Mouse (Mus musculus): ENCODE data around the gene Dusp19. TPM values are rescaled to one million over a fixed set of nuclear protein-coding genes. Genes with fewer than 3 reads are reported as not detected.

Dusp19 gene
- polyA plus RNA-seq (2015; fragmentation: Nextera tagmentation; extraction: Ambion mirVana), result 8.9 and 9.2 TPM in 2 replicates

GRCm38 (mm10) chr2:80616854-80617737 lies at the start of gene Dusp19, which contains the start of gene Nup35:
Dusp19 (plus strand) TSS chr2:80617045.
Nup35 (plus strand) TSS chr2:80617236.
- Histone ChIP-seq H3K4me2 (peak within 1 kb of the TSS; percentile 84), H3K9ac (peak within 1 kb of the TSS; percentile 89), H3K9me3 (no peaks in the 10 kb centered on the region), H3K27ac (replicated peaks) (peak within 1 kb of the TSS; percentile 70), H3K36me3 (0 out of 2 replicates have a peak, but pooled peaks cover 3% of the 10 kb centered on the region), H3K4me3 (peak within 1 kb of the TSS; percentile 77), H3K27me3 (replicated peaks) (no peaks in the 10 kb centered on the region), H3K4me1 (peaks cover 14% of the 10 kb centered on the region)
- ATAC-seq (ENCODE audit: extremely low read depth, insufficient number of reproducible peaks, low FRiP score, low TSS enrichment), result peak; percentile 93
- 2% methylated on average over 21 of the region's 21 CpGs for WGBS

- Histone ChIP-seq H3K4me1 (peaks cover 13% of the 10 kb centered on the region), H3K4me3 (no peak overlapping the region), H3K36me3 (peaks cover 22% of the 10 kb centered on the region), H3K9ac (no peak overlapping the region), H3K27ac (replicated peaks) (no peak overlapping the region), H3K27me3 (replicated peaks) (no peaks in the 10 kb centered on the region), H3K9me3 (no peaks in the 10 kb centered on the region), H3K4me2 (no peak overlapping the region)
- ATAC-seq (ENCODE audit: extremely low read depth, insufficient number of reproducible peaks, low FRiP score, low TSS enrichment), result no peak
- 86% methylated on average over 4 of the region's 4 CpGs for WGBS
Observed at GRCm38 (mm10) chr2:80567411-80567810, 49.4 kb upstream of the Dusp19 start.

GRCm38 (mm10) chr2:80570656-80571055 lies 46.2 kb upstream of the Dusp19 start:
- H3K4me1 ChIP-seq, result peaks cover 7% of the 10 kb centered on the region
- no peak overlapping the region for H3K4me3 ChIP-seq
- H3K4me2 ChIP-seq, result no peak overlapping the region
- no peaks in the 10 kb centered on the region for H3K27me3 ChIP-seq (replicated peaks)
- 66% methylated on average over 4 of the region's 4 CpGs for WGBS
- no peak for ATAC-seq (ENCODE audit: extremely low read depth, insufficient number of reproducible peaks, low FRiP score, low TSS enrichment)
- H3K9ac ChIP-seq, result no peak overlapping the region
- H3K9me3 ChIP-seq, result no peaks in the 10 kb centered on the region
- peaks cover 15% of the 10 kb centered on the region for H3K36me3 ChIP-seq
- H3K27ac ChIP-seq (replicated peaks), result no peak overlapping the region

DNA sequence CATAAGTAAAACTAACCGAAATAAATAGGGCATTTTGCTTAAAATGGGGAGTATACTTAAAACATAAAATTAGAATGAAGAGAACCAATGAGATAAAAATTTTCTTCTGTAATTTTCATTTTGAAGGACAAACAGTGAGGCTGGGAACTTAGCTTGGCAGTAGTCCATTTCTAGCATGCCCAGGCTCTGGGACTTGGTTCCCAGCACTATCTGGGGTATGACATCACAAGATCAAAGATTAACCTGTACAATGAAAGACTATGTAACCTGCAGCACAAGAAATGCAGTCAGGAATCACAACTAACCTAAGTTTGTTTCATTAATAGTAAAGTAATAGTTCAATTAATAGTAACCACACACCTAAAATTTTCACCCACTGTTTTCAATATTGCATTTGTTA lies 39.6 kb upstream of the Dusp19 start:
- ATAC-seq (ENCODE audit: extremely low read depth, insufficient number of reproducible peaks, low FRiP score, low TSS enrichment), result no peak
- Histone ChIP-seq H3K9me3 (no peaks in the 10 kb centered on the region), H3K27me3 (replicated peaks) (no peaks in the 10 kb centered on the region), H3K9ac (no peak overlapping the region), H3K4me3 (no peak overlapping the region), H3K4me1 (peaks cover 34% of the 10 kb centered on the region), H3K4me2 (no peak overlapping the region), H3K27ac (replicated peaks) (no peak overlapping the region), H3K36me3 (no peaks in the 10 kb centered on the region)
- WGBS, result 83% methylated on average over 1 of the region's 1 CpGs

DNA sequence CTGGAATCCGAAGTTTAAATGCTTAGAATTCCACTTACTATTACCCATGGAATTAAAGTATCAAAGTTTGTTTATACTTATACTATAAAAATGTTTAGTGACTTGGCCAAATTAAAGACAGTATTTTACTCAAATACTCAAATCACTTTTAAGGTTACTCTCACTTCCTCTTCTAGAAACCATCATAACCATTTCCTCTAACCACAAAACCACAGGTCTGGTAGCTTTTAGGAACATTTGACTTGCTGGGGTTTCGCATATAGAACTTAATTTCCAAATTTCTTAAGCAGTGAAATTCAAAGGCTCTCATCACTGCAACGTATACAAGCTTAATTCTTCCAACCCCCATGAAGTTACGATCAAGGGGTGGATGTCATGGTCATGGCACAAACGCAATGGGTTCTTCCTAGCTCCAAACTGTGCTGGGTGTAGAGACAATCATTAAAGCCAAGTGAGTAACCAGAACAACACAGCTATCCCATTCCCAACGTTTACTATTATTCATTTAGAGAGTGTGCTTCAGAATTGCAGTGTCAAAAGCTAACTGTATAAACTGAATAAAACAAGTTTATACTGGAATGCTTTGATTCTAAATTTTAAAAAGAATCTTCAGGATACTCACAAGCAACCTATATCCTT lies 37.5 kb upstream of the Dusp19 start:
- no peak for ATAC-seq (ENCODE audit: extremely low read depth, insufficient number of reproducible peaks, low FRiP score, low TSS enrichment)
- H3K4me2 ChIP-seq, result peak overlapping the region; percentile 84
- H3K9ac ChIP-seq, result peak overlapping the region; percentile 71
- H3K4me1 ChIP-seq, result peaks cover 34% of the 10 kb centered on the region
- no peaks in the 10 kb centered on the region for H3K27me3 ChIP-seq (replicated peaks)
- H3K9me3 ChIP-seq, result 0 out of 2 replicates have a peak, but pooled peaks cover 6% of the 10 kb centered on the region
- 38% methylated on average over 6 of the region's 6 CpGs for WGBS
- H3K27ac ChIP-seq (replicated peaks), result no peak overlapping the region; the same call in 1 of the 2 replicates
- no peaks in the 10 kb centered on the region for H3K36me3 ChIP-seq
- peak overlapping the region; percentile 97 for H3K4me3 ChIP-seq

DNA sequence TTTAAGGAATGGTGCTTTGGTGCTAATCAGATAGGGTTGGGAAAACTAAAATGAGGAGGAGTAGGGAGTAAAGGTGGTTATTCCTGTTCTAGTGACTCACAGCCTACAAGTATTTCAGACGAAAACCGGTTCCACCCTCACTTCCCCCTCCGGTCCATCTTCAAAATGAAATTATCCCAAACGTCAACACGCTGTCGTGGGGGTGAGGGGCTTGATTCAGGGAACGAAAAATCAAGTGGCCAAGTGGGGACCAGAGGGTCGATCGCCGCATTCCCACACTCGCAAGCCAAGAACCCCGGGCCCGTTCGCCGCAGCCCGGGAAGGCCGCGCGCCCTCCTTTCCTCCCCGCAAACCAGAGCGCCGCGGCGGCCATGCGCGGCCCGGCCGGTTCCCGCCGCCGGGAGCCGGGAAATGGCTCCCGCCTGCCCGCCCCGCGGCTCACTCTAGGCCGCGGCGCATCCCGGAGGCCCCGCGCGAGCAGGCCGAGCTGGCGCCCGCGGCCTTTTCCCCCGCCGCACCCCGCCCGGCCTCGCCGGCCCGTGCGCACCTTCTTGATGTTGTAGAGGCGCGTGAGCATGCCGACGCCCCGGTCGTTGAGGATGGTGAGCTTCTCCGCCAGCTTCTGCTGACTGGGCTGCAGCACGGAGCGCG lies 36.4 kb upstream of the Dusp19 start:
- peak overlapping the region; percentile 99 for H3K9ac ChIP-seq
- under 1% methylated on average over 60 of the region's 65 CpGs for WGBS
- peak; percentile 64 for ATAC-seq (ENCODE audit: extremely low read depth, insufficient number of reproducible peaks, low FRiP score, low TSS enrichment)
- no peaks in the 10 kb centered on the region for H3K36me3 ChIP-seq
- peak overlapping the region; percentile 97 for H3K4me3 ChIP-seq
- H3K27ac ChIP-seq (replicated peaks), result peak overlapping the region; percentile 99
- peak overlapping the region; percentile 84 for H3K4me2 ChIP-seq
- H3K4me1 ChIP-seq, result peaks cover 34% of the 10 kb centered on the region
- 0 out of 2 replicates have a peak, but pooled peaks cover 6% of the 10 kb centered on the region for H3K9me3 ChIP-seq
- no peaks in the 10 kb centered on the region for H3K27me3 ChIP-seq (replicated peaks)

- Histone ChIP-seq H3K36me3 (no peaks in the 10 kb centered on the region), H3K9me3 (0 out of 2 replicates have a peak, but pooled peaks cover 6% of the 10 kb centered on the region), H3K4me2 (peak within 1 kb of the TSS; percentile 84), H3K27me3 (replicated peaks) (no peaks in the 10 kb centered on the region), H3K4me3 (peak within 1 kb of the TSS; percentile 97), H3K27ac (replicated peaks) (peak within 1 kb of the TSS; percentile 99), H3K4me1 (peaks cover 30% of the 10 kb centered on the region), H3K9ac (peak within 1 kb of the TSS; percentile 99)
- peak; percentile 90 for ATAC-seq (ENCODE audit: extremely low read depth, insufficient number of reproducible peaks, low FRiP score, low TSS enrichment)
- WGBS, result under 1% methylated on average over 72 of the region's 88 CpGs
Observed at GRCm38 (mm10) chr2:80581043-80581711, 35.7 kb upstream of the Dusp19 start, which contains the start of gene Nckap1. Nckap1 (minus strand) TSS chr2:80581380.

DNA sequence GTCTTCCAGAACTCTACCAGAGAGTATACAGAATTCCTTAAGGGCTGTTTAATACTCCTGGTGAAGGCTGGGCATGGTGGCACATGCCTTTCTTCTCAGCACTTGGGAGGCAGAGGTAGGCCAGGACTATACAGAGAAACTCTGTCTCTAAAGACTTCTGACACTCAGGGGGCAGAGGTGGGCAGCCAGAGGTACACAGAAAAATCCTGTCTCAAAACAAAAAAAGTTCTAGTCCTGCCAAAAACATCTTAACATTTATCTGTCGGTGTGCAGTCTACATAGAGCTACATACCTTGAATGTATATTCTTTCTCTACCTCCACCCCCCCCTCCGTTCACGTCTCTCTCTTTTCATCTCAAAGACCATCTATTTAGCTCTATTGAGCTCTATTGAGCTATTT lies 34.5 kb upstream of the Dusp19 start:
- Histone ChIP-seq H3K4me1 (peaks cover 22% of the 10 kb centered on the region), H3K4me2 (no peak overlapping the region), H3K27me3 (replicated peaks) (no peaks in the 10 kb centered on the region), H3K9me3 (0 out of 2 replicates have a peak, but pooled peaks cover 6% of the 10 kb centered on the region), H3K27ac (replicated peaks) (no peak overlapping the region), H3K4me3 (no peak overlapping the region), H3K9ac (no peak overlapping the region), H3K36me3 (no peaks in the 10 kb centered on the region)
- ATAC-seq (ENCODE audit: extremely low read depth, insufficient number of reproducible peaks, low FRiP score, low TSS enrichment), result no peak
- WGBS, result 87% methylated on average over 3 of the region's 3 CpGs

DNA sequence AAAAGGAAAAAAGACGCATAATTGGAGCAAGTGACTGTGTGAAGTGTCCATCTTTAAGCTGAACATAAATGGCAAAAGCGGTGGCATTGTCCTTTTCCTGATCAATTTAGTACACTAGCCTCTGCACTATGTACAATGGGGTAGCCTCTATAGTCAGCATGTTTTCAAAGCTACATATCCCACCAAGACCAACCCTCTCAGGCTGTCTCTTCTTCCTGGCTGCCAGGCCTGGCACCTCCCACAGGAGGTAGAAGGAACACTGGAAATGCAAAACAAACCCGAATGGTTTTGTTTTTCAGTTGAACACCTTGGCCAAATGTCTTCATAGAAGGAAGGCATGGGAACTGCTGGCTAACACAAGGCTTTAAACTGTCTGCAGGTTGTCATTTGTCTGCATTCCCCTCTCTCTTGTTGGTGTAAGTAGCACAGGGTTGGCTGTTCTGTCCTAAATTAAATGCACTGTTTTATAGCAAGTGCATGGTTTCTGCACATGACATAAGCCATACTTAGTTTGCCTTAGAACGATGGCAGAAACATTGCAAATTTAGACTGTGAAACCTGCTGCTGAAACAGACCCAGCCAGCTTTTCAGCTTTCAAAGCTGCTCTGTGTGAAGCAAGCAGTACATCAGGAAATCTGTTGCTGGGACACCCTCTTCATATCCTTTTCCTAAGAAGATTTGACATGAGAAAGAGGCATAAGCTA lies 22.5 kb upstream of the Dusp19 start:
- no peaks in the 10 kb centered on the region for H3K27me3 ChIP-seq (replicated peaks)
- no peak overlapping the region for H3K4me2 ChIP-seq
- no peaks in the 10 kb centered on the region for H3K9me3 ChIP-seq
- H3K4me3 ChIP-seq, result no peak overlapping the region
- no peaks in the 10 kb centered on the region for H3K4me1 ChIP-seq
- no peak for ATAC-seq (ENCODE audit: extremely low read depth, insufficient number of reproducible peaks, low FRiP score, low TSS enrichment)
- H3K27ac ChIP-seq (replicated peaks), result no peak overlapping the region
- 69% methylated on average over 4 of the region's 4 CpGs for WGBS
- H3K9ac ChIP-seq, result no peak overlapping the region
- H3K36me3 ChIP-seq, result no peaks in the 10 kb centered on the region

GRCm38 (mm10) chr2:80596960-80597359 lies 19.9 kb upstream of the Dusp19 start:
- no peaks in the 10 kb centered on the region for H3K4me1 ChIP-seq
- no peak overlapping the region for H3K4me3 ChIP-seq
- H3K9me3 ChIP-seq, result no peaks in the 10 kb centered on the region
- no peak overlapping the region for H3K4me2 ChIP-seq
- H3K27me3 ChIP-seq (replicated peaks), result no peaks in the 10 kb centered on the region
- no peak overlapping the region for H3K27ac ChIP-seq (replicated peaks)
- H3K9ac ChIP-seq, result no peak overlapping the region
- 65% methylated on average over 5 of the region's 5 CpGs for WGBS
- no peak for ATAC-seq (ENCODE audit: extremely low read depth, insufficient number of reproducible peaks, low FRiP score, low TSS enrichment)
- no peaks in the 10 kb centered on the region for H3K36me3 ChIP-seq

All from heart, embryonic 13.5 days (tissue).